Mouse (Mus musculus) lung, adult 2 months (tissue): ENCODE data around the gene Stkld1.

Experiments used
- CTCF ChIP-seq: fragments of 200-500 bp; IDR thresholded peaks from 2 replicates; pipeline ENCODE4 v1.5.1; 2011; ENCODE audit warnings: mild to moderate bottlenecking, low read length, control low read depth; ENCODE audit not compliant: insufficient read depth
- POLR2A ChIP-seq: fragments of 200-500 bp; IDR thresholded peaks from 2 replicates; pipeline ENCODE4 v1.6.1; 2011; ENCODE audit warnings: low read depth, mild to moderate bottlenecking, control low read depth, low read length, borderline replicate concordance; ENCODE audit errors: extremely low read depth

DNA sequence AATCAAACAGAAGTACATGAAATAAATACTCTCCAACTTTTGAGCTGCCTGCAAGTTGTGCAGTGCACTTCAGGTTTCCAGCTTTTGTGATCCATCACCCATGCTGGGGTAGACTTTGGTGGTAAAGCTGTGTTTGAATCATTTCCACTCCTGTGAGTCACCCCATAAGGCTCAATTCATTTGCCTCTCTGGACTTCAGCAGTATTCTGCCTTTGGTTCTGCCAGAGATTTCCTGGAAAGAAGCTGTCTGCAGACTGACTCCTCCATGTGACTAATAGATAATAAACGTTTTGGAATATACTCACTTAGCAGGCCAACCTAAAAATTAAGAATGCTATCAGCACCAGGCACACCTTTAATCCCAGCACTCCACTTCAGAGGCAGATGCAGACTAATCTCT, 33.1 kb upstream of the Stkld1 start:
- TF ChIP-seq CTCF (no peak), POLR2A (no peak)
